Mouse (Mus musculus) hindbrain, embryonic 10.5 days (tissue): ENCODE results near the gene Rwdd2a. TPM values are rescaled to one million over a fixed set of nuclear protein-coding genes. Genes with fewer than 3 reads are reported as not detected.
"Not testable (repeated sequence)": the region's sequence is repeated elsewhere in the genome, so short reads cannot be mapped to it uniquely, and the experiment has no call there.

Source experiments
- DNase-seq: peaks from one replicate; pipeline ENCODE4 v3.0.0-alpha.2; 2017; ENCODE audit warnings: low spot score
- H3K27ac ChIP-seq: fragments of 300-500 bp; sonication (generic); 2 replicates; pipeline ENCODE4 v1.5.1; 2016; ENCODE audit warnings: mild to moderate bottlenecking, moderate library complexity
- H3K27me3 ChIP-seq: fragments of 300-500 bp; sonication (generic); 2 replicates; pipeline ENCODE4 v1.6.1; 2016; ENCODE audit warnings: mild to moderate bottlenecking; ENCODE audit not compliant: poor library complexity, insufficient read depth, severe bottlenecking
- H3K36me3 ChIP-seq: fragments of 300-500 bp; sonication (generic); 2 replicates; pipeline ENCODE4 v1.6.1; 2016; ENCODE audit warnings: mild to moderate bottlenecking, moderate library complexity
- H3K4me1 ChIP-seq: fragments of 300-500 bp; sonication (generic); replicated peaks from 2 replicates; pipeline ENCODE4 v1.6.1; 2016; ENCODE audit warnings: mild to moderate bottlenecking
- H3K4me3 ChIP-seq: fragments of 300-500 bp; sonication (generic); 2 replicates; pipeline ENCODE4 v1.5.1; 2016; ENCODE audit warnings: mild to moderate bottlenecking, moderate library complexity
- H3K9me3 ChIP-seq: fragments of 300-500 bp; sonication (generic); 2 replicates; pipeline ENCODE4 v1.6.1; 2016; ENCODE audit warnings: mild to moderate bottlenecking, moderate library complexity
- WGBS: fragments of 180-500 bp; shearing (Covaris S2); methylation state at CpG from one replicate; pipeline ENCODE4 v1.1.7; 2016; 5-methylcytosine and 5-hydroxymethylcytosine counted together
- polyA plus RNA-seq: library from polyadenylated mRNA; unstranded; fragments of >200 nt; fragmentation: Nextera tagmentation; extraction: Ambion mirVana; gene quantifications from 2 replicates; pipeline ENCODE4 v1.2.1, GENCODE M21; 2016

The Rwdd2a gene
- polyA plus RNA-seq, 1 experiment from 2014 or later, result 4.6 TPM

DNA sequence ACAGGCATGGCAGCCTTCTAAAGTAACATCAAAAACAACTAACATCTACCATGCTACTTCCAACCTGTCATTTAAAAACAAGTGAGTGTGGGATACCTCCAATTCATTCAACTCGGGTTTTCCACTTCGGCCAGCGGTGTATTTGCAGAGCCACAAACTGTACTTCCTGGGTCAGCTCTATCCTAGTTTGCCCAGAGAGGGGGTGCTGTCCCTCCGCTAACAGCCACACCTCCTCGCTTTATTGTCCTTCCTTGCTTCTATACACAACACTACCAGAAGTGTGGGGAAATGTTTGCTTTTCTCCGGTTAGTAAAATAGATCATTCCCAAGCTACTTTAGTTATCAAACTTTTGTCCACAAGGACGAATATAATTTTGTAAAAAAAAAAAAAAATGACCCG lies 845 bp upstream of the Rwdd2a start:
- H3K9me3 ChIP-seq, result no peaks in the 10 kb centered on the region
- H3K36me3 ChIP-seq, result peaks cover 37% of the 10 kb centered on the region
- H3K4me1 ChIP-seq, result peaks cover 20% of the 10 kb centered on the region
- peak overlapping the region; percentile 81 for H3K4me3 ChIP-seq
- 17% methylated on average over 8 of the region's 8 CpGs for whole genome bisulfite sequencing
- no peaks in the 10 kb centered on the region for H3K27me3 ChIP-seq
- H3K27ac ChIP-seq, result no peak overlapping the region
- peak; percentile 5 for DNase-seq

DNA sequence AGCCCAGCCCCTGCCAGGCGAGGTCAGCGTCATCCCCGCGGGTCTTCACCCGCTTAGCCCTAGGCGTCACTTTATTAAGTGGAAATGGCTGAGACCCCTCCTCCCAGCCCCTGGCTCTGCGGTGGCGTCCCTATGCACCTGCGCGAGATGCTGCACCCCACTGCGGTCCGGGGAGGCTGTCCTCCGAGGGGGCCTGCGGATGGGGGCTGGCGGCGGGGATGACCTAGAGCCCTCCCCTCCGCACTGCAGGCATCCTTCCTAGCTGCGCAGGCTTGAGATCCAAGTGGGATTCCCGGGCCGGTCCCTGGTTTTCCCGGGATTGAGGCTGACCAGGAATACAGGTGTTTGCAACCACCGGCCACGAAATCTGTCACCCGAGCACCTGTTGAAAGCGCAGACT lies 405 bp downstream of the Rwdd2a start:
- Histone ChIP-seq H3K27ac (peak overlapping the region; percentile 88), H3K9me3 (no peaks in the 10 kb centered on the region), H3K4me3 (peak overlapping the region; percentile 81), H3K36me3 (peaks cover 25% of the 10 kb centered on the region), H3K27me3 (no peaks in the 10 kb centered on the region), H3K4me1 (peaks cover 20% of the 10 kb centered on the region)
- no peak for DNase-seq
- WGBS, result 1% methylated on average over 25 of the region's 25 CpGs

DNA sequence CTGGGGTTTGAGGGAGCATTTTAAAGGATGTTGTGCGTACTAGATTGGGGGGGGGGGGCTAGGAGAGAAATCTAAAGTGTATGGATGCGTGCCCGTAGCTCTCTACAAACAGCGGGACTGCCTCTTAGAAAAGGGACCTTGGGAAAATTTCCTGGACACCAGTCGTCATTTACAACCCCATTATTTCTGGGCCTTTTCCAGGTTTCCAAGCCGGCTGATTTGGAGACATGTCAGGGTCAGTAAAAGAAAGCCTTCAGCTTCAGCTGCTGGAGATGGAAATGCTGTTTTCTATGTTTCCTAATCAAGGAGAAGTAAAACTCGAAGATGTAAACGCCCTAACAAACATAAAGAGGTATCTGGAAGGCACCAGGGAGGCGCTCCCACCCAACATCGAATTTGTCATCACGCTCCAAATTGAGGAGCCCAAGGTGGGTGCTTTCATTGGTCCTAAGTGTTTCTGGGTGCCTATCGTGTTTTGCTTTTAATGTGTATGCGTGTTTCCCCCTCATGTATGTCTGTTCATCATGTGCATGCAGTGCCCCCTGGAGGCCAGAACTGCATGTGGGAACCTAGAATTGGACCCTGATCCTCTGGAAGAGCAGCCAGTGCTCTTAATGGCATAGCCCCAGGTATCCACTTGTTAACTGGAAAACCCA lies 973 bp downstream of the Rwdd2a start:
- Histone ChIP-seq H3K4me3 (peak overlapping the region; percentile 81), H3K27ac (no peak overlapping the region), H3K4me1 (peaks cover 20% of the 10 kb centered on the region), H3K27me3 (no peaks in the 10 kb centered on the region), H3K36me3 (peaks cover 20% of the 10 kb centered on the region), H3K9me3 (no peaks in the 10 kb centered on the region)
- DNase-seq, result peak; percentile 85
- 8% methylated on average over 13 of the region's 13 CpGs for WGBS

DNA sequence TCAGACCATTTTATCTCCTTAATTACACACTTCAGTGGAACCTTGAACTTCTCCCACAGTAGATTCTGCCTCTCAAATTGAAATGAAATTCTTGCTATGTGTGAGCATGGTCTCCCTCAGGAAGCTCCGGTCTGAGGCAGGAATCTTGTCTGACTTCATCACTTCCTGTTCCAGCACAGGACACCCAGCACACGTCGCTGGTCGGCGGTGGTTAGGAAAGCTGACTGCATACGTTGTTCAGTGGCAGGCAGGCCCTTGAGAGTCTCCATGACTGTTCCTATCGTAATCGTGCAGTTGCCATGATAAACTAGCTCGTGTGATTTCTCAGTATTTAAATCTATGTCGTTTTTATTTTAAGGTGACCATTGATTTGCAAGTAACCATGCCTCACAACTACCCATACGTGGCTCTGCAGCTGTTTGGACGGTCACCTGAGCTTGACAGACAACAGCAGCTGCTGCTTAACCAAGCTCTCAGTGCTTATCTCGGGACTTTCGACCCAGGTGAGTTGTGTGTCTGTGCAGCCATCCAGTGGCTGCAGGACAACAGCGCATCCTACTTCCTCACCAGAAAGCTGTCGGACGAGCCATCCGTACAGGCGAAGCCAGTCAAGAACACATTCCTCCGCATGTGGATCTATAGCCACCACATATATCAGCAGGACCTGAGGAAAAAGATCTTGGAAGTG lies 2.0 kb downstream of the Rwdd2a start:
- no peak for DNase-seq
- WGBS, result 89% methylated on average over 20 of the region's 20 CpGs
- Histone ChIP-seq H3K9me3 (no peaks in the 10 kb centered on the region), H3K36me3 (peaks cover 10% of the 10 kb centered on the region), H3K27me3 (no peaks in the 10 kb centered on the region), H3K27ac (no peak overlapping the region), H3K4me3 (no peak overlapping the region), H3K4me1 (peaks cover 20% of the 10 kb centered on the region)

DNA sequence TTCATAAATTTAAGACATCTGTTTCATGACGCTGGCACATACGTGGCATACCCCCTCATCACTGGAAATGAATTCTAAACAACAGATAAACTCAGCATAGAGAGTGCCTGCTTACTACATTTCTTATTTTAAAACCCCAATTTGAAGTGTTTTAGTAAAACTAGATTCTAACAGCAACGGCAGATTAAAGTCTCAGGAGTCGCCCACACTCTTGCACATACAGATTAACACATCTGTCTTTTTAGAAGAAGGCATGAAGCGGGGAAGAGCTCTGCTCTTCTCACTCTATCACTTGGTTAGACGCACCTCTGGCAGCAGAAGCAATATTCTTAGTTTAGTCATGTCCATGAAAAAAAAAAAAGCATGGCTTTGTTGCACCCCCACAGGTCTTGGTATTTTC lies 3.4 kb downstream of the Rwdd2a start:
- H3K27me3 ChIP-seq, result no peaks in the 10 kb centered on the region
- H3K9me3 ChIP-seq, result no peaks in the 10 kb centered on the region
- 93% methylated on average over 6 of the region's 6 CpGs for WGBS
- H3K27ac ChIP-seq, result no peak overlapping the region
- no peak for DNase-seq
- peaks cover 18% of the 10 kb centered on the region for H3K4me1 ChIP-seq
- no peak overlapping the region for H3K4me3 ChIP-seq
- H3K36me3 ChIP-seq, result no peaks in the 10 kb centered on the region

DNA sequence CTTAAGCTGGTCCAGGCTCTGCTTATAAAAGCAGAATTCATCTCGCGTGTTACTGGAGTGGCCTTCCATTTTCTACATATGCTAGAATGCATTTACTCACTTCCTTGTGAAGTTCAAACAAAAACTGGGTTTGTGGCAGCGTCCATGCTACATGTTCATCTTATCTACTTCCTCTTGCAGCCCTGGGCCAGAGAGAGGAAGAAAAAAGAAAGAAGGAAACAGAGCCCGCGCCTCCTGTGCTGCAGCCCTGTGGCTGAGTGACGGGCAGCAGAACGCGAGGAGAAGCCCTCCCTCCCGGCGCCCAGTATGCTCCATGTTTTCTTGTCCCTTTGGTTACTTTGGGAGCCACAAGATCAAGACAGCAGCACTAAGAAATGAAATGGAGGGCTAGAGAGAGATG lies 7.9 kb downstream of the Rwdd2a start:
- H3K36me3 ChIP-seq, result no peaks in the 10 kb centered on the region
- no peaks in the 10 kb centered on the region for H3K4me1 ChIP-seq
- no peaks in the 10 kb centered on the region for H3K27me3 ChIP-seq
- no peak overlapping the region for H3K4me3 ChIP-seq
- DNase-seq, result no peak
- H3K27ac ChIP-seq, result no peak overlapping the region
- no peaks in the 10 kb centered on the region for H3K9me3 ChIP-seq
- WGBS, result 93% methylated on average over 10 of the region's 10 CpGs

DNA sequence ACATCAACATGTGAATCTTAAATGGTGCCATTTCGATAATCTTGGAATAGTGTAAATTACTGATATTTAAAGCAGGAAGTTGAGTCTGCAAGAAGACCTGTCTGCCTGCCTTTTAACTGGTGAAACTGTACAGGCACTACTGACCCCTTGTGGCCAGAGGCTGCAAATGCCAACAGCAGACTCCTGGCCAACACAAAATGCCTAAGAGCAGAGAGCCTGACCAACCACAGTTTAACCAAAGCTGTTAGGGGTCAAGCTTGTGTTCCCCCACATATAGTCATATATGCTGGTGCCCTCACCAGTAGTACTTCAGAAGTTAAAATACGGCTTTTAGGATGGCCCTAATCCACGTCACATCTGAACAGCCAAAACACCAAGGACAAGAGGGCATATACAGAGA lies 11.9 kb downstream of the Rwdd2a start:
- no peak overlapping the region for H3K27ac ChIP-seq
- no peaks in the 10 kb centered on the region for H3K4me1 ChIP-seq
- no peaks in the 10 kb centered on the region for H3K36me3 ChIP-seq
- 48% methylated on average over 3 of the region's 3 CpGs for WGBS
- H3K4me3 ChIP-seq, result no peak overlapping the region
- peak; percentile 65 for DNase-seq
- no peaks in the 10 kb centered on the region for H3K27me3 ChIP-seq
- no peaks in the 10 kb centered on the region for H3K9me3 ChIP-seq

DNA sequence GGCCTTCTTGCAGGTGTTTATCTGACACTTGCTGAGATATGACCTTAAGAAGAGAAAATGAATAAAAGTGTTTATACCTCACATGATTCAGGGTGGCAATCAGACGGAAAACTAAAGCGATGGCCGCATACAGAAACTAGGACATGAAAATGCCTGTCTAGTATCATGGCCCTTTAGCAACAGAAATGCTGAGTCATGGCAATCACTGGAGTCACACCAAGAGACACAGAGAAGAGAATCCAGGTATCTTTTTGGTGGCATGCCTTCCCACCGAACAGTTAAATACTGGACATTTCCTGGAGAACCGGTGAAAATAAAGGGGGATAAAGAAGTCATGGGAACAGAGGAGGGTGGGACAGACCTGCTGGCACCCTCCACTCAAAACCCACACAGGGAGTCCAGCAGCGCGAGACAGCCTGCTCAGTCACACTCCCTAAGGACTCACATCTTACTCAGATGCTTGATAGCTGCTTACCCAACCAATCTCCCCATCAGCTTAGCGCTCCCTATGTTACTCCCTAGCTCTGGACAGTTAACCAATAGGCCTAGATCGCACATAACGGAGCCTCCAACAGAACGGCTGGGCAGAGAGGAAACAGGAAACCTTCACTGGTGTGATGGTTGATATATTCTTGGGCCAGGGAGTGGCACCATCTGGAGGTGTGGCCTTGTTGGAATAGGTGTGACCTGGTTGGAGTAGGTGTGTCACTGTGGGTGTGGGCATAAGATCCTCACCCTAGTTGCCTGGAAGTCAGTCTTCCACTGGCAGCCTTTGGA lies 15.4 kb downstream of the Rwdd2a start:
- no peaks in the 10 kb centered on the region for H3K9me3 ChIP-seq
- H3K27me3 ChIP-seq, result no peaks in the 10 kb centered on the region
- WGBS, result 95% methylated on average over 11 of the region's 11 CpGs
- no peaks in the 10 kb centered on the region for H3K36me3 ChIP-seq
- no peak overlapping the region for H3K4me3 ChIP-seq
- H3K4me1 ChIP-seq, result no peaks in the 10 kb centered on the region
- H3K27ac ChIP-seq, result no peak overlapping the region
- DNase-seq, result no peak

DNA sequence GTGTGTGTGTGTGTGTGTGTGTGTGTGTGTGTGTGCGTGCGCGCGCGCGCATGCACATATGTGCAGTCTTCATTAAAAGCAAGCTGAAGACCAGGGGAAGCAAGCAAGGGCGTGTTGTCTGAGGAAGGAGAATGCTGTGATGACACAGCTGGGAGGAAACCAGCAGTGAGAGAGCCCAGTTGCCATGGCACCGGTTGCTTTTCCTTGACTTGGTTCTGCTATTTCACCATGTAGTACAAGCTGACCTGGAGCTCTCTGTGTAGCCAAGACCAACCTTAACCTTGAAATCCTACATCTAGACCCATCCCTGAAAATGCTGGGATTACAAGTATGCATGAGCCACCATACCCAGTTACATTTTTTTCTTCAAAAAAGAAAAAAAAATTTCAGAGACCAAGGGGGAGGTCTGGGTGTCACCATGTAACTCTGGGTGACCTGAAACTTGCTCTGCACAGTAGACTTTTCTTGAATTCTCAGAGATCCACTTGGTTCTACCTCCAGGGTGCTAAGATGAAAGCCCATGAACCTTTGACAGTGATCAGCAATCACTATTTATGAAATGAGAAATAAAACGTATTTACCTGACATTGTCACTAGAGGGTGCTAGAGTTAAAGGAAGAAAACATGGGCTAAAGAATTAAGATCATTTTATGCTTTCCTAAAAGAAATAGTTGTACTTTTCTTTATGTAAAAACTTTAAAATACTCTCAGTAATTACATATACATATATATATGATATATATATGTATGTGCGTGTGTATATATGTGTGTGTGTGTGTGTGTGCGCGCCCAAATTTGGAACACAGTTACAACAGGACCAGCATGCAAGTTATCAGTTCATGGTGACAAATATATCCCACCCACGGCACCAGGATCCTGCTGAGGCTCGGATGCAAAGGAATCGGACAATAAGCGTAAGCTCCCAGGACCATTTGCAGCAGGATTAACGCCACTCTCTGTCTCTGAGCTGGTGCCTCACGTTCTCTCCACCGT lies 21.2 kb downstream of the Rwdd2a start:
- DNase-seq, result no peak
- no peaks in the 10 kb centered on the region for H3K9me3 ChIP-seq

DNA sequence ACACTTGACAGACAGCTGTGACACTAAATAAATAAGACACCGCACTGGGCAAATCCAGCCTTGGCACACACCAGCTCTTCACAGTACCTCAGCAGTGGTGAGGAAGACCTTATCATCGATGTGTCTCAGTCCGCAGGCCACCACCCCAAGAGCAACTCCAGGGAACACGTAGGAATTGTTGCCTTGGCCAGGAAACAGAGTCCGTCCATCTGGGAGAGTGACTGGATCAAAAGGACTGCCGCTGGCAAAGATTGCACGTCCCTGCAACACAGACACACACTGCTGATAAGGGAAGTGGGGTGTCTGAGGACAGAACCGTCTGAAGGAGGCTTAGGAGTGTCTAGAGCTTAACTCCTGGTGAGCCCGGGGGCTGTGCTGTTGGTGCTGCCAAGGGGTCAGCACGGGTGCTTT lies 22.6 kb downstream of the Rwdd2a start:
- not testable (repeated sequence) for H3K36me3 ChIP-seq, H3K4me3 ChIP-seq, DNase-seq, H3K4me1 ChIP-seq, H3K9me3 ChIP-seq, H3K27me3 ChIP-seq, H3K27ac ChIP-seq
- WGBS, result 82% methylated on average over 10 of the region's 10 CpGs

More for the DNA sequence above, 21.2 kb downstream of the Rwdd2a start:
- Histone ChIP-seq H3K4me3 (no peak overlapping the region), H3K4me1 (no peaks in the 10 kb centered on the region), H3K27ac (no peak overlapping the region), H3K36me3 (no peaks in the 10 kb centered on the region), H3K27me3 (no peaks in the 10 kb centered on the region)
- 81% methylated on average over 19 of the region's 19 CpGs for whole genome bisulfite sequencing

DNA sequence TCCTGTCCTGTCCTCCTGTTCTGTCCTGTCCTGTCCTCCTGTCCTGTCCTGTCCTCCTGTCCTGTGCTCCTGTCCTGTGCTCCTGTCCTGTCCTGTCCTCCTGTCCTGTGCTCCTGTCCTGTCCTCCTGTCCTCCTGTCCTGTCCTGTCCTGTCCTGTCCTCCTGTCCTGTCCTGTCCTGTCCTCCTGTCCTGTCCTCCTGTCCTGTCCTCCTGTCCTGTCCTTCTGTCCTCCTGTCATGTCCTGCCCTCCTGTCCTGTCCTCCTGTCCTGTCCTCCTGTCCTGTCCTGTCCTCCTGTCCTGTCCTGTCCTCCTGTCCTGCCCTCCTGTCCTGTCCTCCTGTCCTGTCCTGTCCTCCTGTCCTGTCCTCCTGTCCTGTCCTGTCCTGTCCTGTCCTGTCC lies 25.2 kb downstream of the Rwdd2a start:
- not testable (repeated sequence) for H3K4me1 ChIP-seq, H3K36me3 ChIP-seq, H3K27me3 ChIP-seq, H3K4me3 ChIP-seq, H3K9me3 ChIP-seq, DNase-seq, H3K27ac ChIP-seq

DNA sequence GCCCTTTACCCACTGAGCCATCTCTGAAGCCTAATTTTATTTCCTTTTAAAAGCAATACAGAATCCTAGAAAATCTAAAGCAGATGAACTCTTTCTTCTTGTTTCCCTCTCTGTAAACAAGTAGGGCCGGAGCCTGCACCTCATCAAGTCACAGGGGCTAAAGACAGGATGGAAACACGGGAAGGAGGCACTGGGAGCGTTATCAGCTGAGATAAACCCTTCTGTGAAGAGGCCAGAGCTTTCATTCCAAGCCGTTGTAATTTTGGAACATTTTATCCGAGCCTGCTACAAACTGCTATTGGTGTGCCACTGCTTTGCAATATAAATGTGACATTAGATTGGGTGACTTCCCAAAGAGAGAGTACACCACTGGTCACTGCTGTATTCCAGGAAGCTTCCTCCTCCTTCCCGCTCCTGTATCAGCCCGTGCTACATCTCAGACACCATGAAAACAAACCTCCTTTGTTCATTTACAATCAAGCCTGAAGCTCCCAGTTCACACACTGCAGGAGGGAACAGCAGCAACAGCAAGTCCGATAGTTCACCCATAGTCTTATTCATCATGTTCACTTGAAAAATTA lies 28.0 kb downstream of the Rwdd2a start:
- WGBS, result 67% methylated on average over 8 of the region's 8 CpGs
- no peaks in the 10 kb centered on the region for H3K4me1 ChIP-seq
- DNase-seq, result no peak

More for the DNA sequence above, 28.0 kb downstream of the Rwdd2a start:
- H3K27me3 ChIP-seq, result no peaks in the 10 kb centered on the region
- no peak overlapping the region for H3K27ac ChIP-seq
- H3K9me3 ChIP-seq, result no peaks in the 10 kb centered on the region
- H3K36me3 ChIP-seq, result no peaks in the 10 kb centered on the region
- no peak overlapping the region for H3K4me3 ChIP-seq
